Mouse (Mus musculus): ENCODE data around the gene Tbx6.

DNA sequence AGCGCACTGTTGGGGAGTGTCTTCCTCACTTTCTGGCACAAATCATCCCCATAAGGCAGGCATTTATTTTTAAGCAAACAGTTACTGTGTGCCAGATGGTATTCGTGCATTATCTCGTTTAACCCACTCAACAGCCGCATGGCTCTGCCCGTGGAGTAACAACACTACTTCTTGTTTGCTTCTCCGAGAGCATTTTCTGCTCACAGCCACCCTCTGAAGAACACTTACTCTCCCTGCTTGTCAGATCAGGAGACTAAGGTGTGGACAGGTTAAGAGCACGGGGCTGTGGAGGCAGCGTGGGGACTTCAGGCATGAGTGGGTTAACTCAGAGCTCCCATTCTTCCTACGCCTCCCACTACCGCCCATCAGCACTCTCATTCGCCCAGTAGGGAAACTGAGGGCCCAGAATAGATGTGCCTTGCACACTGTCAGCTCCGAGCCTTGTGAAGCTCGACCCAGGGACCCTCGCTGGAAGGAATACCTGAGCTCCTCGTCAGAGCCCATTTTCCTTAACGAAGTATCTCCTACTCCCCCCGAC is 18.7 kb upstream of the Tbx6 start:
- TF ChIP-seq CTCF (IDR thresholded peaks at IDR 0.05; ENCODE audit: low read depth, low read length), result no peak
- TF ChIP-seq POLR2A (IDR thresholded peaks at IDR 0.05; ENCODE audit: borderline replicate concordance, low read depth, low read length), result no peak

Data from bone marrow macrophage, adult 2 months (primary cell).